Mouse (Mus musculus) adrenal gland, postnatal 36 days (tissue): ENCODE results near the gene Nav2. TPM values are rescaled to one million over a fixed set of nuclear protein-coding genes. Genes with fewer than 3 reads are reported as not detected.

Experiments used
- DNase-seq, 2 experiments: peaks; one replicate each; pipeline ENCODE4 v3.0.0; 2021; ENCODE audit warnings: mixed read lengths in 1 of 2
- total RNA-seq, 2 experiments: library from RNA; stranded (reverse); gene quantifications; 2 replicates each; pipeline ENCODE4 v1.2.3; 2021

Gene Nav2
- total RNA-seq, 2 experiments from 2014 or later: 6.4 to 8.7 TPM

- DNase-seq: no peak
Measured at GRCm38 (mm10) chr7:48888751-48889150, 19.8 kb upstream of the Nav2 start.

- no peak for DNase-seq
Measured at GRCm38 (mm10) chr7:48891029-48891428, 17.5 kb upstream of the Nav2 start.

DNA sequence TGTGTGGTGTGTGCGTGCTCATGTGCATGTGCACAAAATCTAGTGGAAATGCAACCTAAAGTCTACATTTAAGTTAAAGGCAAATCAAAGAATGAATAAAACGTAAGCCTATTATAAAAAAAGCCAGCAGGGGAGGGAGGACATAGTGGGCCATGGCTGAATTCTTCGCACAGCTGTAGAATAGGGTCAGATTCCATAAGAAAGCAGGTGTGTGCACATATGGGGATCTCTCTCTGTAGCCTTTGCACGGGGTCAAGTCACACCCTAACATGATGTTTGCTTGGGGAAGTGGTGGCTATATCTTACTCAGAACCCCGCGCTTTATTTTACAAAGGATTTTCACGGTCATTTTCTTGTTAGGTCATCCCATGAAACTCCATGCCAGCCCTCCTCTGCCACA, 15.4 kb upstream of the Nav2 start:
- DNase-seq: no peak

DNA sequence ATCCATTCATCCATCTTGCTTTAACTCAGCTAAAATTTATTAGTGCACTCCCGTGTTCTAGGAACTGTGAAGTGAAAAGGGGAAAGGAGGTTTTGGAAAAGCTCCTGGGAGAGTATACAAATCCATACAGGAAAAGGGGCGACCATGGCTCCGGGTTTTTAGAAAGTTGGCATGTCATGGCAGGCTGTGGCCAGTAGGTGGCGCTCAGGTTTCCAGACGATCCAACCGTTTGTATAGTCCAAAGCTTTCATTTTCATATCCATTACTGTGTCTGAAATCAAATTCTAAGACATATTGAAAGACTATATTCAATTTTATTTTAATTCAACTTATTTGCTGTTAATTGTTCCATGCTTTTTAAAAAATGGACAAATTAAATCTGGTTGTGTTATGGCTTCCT, 14.4 kb upstream of the Nav2 start:
- peak; percentile 60 to 66 for DNase-seq

DNA sequence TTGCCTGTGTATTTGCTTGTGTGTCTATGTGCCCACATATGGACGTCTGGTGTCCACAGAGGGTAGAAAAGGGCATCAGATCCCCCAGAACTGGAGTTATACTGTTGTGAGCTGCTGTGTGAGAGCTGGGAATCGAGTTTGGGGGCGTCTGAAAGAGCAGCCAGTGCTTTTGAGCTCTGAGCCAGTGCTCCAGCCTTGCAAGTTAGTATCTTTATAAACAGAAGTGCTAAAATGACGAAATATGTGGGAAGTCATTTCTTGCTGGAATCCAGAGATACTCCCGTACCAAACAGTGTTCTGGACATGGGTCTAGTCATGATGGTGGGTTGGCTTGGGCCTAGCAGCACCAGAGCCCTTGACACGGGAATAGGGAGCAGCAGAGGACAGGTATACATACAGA, 13.8 kb upstream of the Nav2 start:
- DNase-seq: no peak

DNA sequence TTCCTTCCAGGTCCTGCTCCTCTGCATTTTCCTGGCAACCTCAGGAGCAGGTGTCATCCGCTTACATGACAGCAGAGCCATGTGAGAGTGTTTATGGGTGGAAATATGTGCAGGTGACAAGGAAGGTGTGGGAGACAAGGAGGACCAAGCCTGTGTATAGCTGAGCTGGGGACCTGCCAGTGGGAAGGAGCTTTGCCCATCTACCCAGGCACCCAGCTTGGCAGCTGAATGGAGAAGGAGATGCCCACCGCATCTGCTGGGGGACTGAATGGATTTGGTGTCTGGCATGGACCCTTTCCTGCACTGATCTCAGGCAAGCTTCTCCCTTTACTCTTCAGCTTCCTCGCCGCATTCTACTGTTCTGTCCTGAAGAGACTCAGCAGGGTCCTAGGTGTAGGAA, 13.0 kb upstream of the Nav2 start:
- no peak for DNase-seq

DNA sequence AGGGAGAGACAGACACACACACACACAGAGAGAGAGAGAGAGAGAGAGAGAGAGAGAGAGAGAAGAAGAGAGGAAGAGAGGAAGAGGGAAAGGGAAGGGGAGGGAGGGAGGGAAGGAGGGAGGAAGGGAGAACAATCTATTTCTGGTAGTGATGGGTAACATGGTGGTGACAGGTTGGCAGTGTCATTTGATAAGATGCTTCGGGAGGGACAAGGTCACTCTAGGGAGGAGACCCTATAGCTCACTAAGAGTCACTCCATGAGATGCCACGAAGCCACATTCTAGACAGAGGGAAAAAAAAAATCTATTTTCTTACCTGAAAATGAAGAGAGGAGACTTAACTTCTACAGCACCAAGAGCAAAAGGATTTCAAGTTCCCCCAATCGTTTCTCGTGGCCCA, 12.5 kb upstream of the Nav2 start:
- DNase-seq: no peak

DNA sequence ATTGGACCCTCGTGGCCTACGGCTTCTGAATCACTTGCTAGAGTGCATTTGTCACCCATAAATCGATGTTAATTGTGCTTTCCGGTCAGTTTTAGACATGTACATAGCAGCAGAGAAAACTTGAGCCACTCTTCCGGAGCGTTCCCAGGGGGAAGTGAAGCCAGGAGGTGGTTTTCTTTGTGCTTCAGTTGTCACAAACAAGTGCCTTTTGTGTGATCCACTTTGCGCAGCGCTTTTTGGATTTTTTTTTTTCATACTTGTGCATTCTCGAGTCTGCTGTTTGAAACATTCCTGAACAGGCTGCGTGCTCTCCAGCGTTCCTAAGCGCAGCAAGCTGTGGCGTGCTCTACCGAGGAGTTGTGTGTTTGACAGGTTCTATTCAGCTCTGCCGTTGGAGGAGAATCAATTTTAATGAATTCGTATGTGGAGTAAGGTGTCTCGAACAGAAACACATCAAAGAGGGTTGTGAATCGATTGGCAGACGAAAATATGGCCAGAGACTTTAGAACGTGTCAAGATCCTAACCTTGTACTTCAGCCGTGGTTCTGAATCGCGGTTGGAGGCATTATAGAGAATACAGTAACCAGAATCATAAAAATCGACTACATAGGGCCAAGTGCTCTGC, 10.9 kb upstream of the Nav2 start:
- no peak for DNase-seq

DNA sequence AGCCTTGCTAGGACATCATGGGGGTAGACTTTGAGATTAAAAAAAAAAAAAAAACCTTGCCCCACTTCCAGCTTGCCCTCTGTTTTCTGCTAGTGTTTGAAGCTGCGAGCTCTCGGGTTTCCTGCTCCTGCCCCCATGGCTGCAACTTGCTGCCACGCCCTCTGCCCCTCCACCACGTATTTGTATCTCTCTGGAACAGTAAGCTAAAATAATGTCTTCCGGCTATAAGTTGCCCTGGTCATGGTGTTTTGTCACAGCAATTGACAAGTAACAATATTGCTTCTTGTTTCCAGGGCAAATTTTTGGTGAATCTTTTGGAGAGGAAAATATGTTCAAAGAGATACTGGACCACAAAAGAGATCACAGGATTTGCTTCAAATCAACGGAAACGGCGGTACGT, 10.1 kb upstream of the Nav2 start:
- DNase-seq: no peak

DNA sequence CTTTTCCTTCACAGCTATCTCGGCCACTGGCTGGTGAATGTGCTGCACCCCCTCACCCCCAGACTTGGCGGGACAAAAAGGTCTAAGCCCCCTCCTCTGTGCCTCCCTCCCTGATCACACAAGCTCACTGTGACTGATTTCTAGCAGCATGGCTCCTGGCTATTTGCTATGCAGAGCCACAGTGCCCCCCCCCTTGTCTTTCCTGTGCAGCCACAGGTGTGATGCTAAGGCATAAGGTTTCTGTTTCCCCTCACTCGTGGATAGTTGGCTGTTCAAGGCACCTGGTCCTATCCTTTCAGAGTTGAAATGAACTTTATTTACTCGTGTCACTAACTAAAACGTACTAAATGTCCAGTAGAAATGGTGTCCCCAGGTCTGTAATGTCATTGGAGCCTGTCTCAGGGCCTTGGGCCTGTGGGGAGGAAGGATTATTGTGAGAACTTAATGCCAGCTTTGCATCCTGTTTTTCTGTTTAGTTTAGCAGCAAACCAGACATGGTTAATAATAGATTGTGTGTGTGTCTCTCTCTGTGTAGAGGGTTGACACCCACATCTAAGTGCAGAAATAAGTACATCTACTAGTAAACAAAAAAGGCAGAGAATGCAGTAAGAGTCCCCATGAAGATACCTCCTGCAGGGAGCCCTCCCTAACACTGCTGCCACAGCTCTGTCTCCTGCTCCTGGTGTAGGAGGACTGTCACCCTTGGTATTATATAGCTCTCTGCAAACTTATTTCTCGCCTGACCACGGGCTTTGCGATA, 7.9 kb upstream of the Nav2 start:
- no peak for DNase-seq

DNA sequence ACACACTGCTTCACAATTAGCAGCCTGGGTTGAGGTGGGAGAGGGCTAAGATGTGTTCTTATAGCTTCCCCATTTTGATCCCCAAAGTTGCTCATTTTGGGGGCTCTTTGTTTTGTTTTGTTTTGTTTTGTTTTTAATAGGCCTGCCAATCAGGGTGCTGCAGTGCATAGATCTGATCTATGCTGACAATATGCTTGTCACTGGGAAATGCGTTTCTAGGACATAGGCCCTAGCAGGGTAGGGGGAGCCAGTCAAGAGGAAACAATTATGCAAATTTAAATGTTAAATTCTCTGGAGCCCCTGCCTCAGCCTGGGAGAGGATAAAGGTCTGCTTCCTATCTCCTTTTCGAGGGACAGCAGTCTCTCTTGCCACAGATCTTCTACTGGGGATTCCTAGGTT, 6.1 kb upstream of the Nav2 start:
- DNase-seq: no peak

DNA sequence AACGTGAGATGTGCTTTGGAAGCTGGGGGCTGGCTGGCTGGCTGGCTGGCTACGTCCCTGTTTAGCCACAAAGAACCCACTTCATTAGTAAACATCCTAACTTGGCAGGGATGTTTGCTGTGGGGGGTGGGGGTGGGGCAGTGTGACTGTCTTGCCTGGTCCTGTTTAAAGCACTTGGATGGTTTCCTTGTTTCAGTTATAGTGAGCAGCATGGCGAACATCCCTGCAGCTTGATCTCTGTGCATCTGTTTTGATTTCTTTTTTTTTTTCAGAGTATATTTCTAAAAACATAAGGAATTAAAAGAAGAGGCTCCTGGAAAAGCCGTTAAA, 791 bp downstream of the Nav2 start:
- DNase-seq: no peak

DNA sequence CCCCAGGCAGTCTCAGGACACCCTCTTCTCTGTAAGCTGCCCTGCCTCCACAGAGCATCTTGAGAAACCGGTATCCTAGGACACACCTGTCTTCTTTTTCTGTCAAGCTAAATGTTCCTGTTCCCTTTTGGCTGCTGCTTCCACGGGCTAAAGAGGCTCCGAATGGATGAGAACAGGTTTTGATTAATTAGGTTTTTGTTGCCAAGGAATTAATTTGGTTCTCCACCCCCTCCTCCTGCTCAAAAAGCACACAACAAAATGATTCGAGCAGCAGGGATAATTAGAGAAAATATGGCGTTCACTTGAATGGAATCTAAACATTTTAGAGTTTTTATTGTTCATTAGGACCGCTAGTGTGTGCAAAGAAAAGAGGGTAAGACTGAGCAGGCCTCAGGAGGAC, 1.8 kb downstream of the Nav2 start:
- DNase-seq: no peak

- DNase-seq: no peak
Measured at GRCm38 (mm10) chr7:48911146-48911545, 2.6 kb downstream of the Nav2 start.

DNA sequence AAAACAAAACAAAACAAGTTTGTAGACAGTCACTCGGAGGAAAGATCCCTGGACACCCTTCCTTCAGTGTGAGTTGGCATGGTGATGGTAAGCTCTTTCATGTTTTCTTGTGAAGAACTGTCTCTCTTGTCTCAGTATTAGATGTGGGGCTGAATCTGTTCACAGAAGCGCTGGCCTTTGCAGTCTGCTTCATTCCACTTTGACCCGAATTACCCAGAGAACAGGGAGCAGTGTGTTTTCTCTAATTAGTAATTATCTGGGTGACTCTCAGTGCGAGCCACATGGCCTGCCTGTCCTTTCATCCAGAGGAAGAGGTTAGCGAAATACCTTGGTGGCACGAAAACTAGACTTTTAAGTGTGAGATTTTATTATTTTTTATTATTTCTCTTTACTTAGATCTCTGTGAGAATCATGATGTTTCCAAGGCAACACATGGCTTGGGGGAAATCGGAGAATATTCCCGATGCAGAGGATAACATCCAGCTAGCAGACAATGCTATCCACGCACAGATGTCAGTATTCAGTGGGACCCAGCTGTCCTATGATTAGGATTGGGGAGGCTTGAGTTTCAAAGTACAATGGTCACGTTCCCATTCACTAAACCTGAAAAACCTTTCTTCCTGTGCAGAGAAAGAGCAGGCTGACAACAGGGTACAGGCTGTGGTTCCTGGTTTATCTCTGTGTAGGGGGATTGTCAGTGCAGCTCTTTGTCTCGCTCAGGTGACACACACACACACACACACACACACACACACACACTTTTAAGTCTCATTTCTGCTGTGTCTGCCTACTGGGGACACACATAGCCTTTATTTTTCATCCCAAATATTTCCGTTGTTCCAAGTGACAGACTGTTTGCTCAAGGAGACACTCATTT, 6.4 kb downstream of the Nav2 start:
- no peak for DNase-seq

DNA sequence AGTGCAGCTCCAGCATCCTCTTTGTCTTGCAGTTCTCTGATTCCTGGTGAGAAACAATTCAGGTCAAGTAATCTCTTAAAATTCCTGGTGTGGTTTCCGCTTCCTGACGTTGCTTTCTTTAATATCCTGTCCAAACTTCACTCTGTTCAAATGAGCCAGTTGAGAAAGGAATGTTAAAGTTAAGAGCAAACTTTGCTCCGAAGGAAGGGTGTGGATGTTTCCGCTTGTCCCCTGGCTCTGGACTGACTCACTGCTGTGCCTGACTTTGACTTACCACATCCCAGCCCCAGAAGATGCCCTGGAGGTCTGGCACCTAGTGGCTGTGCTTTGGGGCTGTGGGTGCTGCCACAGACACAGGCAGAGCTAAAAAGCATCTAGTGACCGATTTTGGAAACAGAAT, 8.9 kb downstream of the Nav2 start:
- no peak for DNase-seq

GRCm38 (mm10) chr7:48917988-48918387, 9.5 kb downstream of the Nav2 start:
- DNase-seq: no peak

- DNase-seq: no peak
Measured at GRCm38 (mm10) chr7:48918389-48918788, 9.9 kb downstream of the Nav2 start.

DNA sequence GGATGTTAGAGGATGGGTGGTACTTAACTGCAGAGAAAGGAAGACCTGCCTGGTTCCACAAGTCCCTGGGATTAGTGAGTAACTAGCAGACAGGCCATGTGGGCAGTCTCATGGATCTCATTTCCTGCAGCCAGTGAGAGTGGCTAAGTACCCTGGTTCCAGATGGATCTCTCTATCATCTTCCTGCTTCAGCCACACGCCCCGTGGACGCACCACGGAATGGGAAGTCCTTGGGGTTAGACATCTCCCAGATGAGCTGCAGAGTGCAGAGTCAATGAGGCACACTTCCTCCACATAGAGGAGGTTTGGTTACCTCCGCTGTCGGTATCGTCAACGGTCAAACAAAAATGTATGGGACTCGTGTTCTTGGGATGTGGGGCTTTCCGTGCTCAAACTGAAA, 15.1 kb downstream of the Nav2 start:
- DNase-seq: no peak

- DNase-seq: no peak
Measured at GRCm38 (mm10) chr7:48925214-48925613, 16.7 kb downstream of the Nav2 start.

DNA sequence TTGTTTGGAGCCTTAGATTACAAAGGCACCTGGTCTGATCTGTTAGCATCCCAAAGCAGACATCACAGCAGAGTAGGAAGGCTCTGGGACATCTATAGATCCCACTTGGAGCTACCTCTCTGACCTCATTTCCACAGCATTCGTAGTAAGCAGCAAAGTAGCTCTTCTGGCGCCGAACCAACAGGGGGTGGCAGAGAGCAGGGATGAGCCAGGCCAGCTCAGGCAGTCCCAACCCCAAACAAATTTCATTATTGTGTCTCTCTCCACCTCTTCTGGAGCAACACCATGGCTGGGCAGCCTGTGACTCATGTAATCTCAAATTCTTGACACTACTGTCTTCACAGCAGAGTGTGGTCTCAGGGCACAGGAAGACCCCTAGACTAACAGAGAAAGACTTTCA, 19.8 kb downstream of the Nav2 start:
- DNase-seq: peak; percentile 71 to 87

DNA sequence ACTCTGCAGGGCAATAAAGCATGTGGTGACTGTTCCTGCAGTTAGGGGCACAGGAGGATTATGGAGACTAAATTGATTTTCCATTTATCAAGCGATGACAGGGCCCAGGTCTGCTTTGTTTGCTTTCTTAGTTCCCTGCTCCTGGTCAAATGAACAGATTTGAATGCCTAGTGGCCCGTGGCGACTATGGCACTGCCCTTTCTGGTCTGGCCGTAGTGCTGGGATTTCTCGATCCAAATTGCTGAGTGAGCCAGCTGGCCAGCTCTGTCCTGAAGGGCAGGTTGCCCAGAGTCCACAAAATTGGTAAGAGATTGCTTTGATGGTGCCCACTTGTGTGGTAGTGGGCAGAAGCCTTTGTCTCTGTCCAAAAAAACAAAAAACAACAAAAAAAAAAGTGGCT, 21.9 kb downstream of the Nav2 start:
- peak in 1 of 2 experiments; percentile 42 for DNase-seq

GRCm38 (mm10) chr7:48932138-48932537, 23.6 kb downstream of the Nav2 start:
- DNase-seq: no peak
